ENCODE assay signal across 8 mouse cellular contexts in the genomic region with DNA sequence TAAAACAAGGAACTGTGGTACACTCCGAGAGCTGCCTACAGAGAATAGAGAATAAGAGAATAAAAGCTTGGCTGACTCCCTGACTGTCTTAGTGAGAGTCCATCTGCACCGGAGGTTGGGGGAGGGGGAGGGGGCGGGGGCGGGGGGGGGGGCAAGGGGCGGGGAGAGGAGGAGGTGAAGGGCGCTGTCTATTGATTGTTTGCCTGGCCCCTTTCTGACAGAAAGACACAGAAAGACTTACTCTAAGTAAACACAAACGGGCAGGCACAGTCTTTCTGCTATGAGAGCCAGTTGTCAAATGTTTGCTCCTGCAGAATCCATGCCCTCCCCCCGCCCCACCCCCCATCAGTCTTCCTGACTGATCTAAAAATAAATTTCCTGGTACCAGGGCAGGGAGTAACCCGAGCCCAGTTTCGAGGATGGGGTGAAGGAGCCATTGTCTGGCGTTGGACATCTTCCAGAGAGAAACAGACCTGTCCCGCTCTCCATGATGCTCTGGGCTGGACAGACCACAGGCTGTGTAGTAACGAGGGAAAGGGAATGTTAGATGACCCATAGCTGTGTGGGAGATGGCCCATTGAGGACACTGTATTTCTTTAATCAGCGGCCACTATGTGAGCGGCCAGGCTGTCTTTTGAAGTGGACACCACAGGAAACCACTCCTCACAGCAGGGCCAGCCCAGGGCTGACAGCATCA.
DNase-seq lines count a peak whose midpoint lies in the region; ATAC-seq and TF ChIP-seq lines count a peak whose summit lies in the region.

No protein-coding gene starts in this region.

- H3K27me3 ChIP-seq in E14TG2a.4 (ENCODE audit: insufficient read depth, low read length), result no peaks in the 10 kb centered on the region
- no peaks in the 10 kb centered on the region for H3K27me3 ChIP-seq in heart, embryonic 10.5 days (ENCODE audit: insufficient read depth, poor library complexity, severe bottlenecking)
- no peaks in the 10 kb centered on the region for H3K27me3 ChIP-seq in limb, embryonic 13.5 days
- H3K27me3 ChIP-seq in neural tube, embryonic 12.5 days (replicated peaks), result no peaks in the 10 kb centered on the region

- H3K36me3 ChIP-seq in E14TG2a.4 (ENCODE audit: insufficient read depth, low read length), result no peaks in the 10 kb centered on the region
- H3K36me3 ChIP-seq in heart, embryonic 10.5 days, result no peaks in the 10 kb centered on the region
- H3K36me3 ChIP-seq in limb, embryonic 13.5 days, result no peaks in the 10 kb centered on the region
- H3K36me3 ChIP-seq in neural tube, embryonic 12.5 days, result no peaks in the 10 kb centered on the region

- H3K4me3 ChIP-seq in E14TG2a.4 (replicated peaks; ENCODE audit: low read length), result peak overlapping the region; percentile 23; the same call in 1 of the 2 replicates
- peak overlapping the region; percentile 46 for H3K4me3 ChIP-seq in heart, embryonic 10.5 days
- H3K4me3 ChIP-seq in limb, embryonic 13.5 days, result no peak overlapping the region
- H3K4me3 ChIP-seq in neural tube, embryonic 12.5 days, result no peak overlapping the region

- peaks cover 44% of the 10 kb centered on the region for H3K9me3 ChIP-seq in E14TG2a.4 (ENCODE audit: low read length)
- H3K9me3 ChIP-seq in heart, embryonic 10.5 days, result no peaks in the 10 kb centered on the region
- no peaks in the 10 kb centered on the region for H3K9me3 ChIP-seq in limb, embryonic 13.5 days
- H3K9me3 ChIP-seq in neural tube, embryonic 12.5 days, result no peaks in the 10 kb centered on the region

- DNase-seq in cerebellum, adult 11-12 months, result peak; percentile 78
- no peak for DNase-seq in heart, embryonic 10.5 days (ENCODE audit: low spot score)
- no peak for DNase-seq in gastrocnemius, adult 18-20 months (ENCODE audit: low spot score)
- DNase-seq in thymus, postnatal 0 days (ENCODE audit: low spot score), result no peak

- H3K27ac ChIP-seq in heart, embryonic 10.5 days, result peak overlapping the region; percentile 83
- H3K27ac ChIP-seq in limb, embryonic 13.5 days, result no peak overlapping the region
- H3K27ac ChIP-seq in neural tube, embryonic 12.5 days, result peak overlapping the region; percentile 54

- H3K4me1 ChIP-seq in E14TG2a.4 (replicated peaks; ENCODE audit: low read depth, low read length), result peaks cover 33% of the 10 kb centered on the region
- peaks cover 53% of the 10 kb centered on the region for H3K4me1 ChIP-seq in heart, embryonic 10.5 days
- H3K4me1 ChIP-seq in limb, embryonic 13.5 days, result peaks cover 11% of the 10 kb centered on the region
- H3K4me1 ChIP-seq in neural tube, embryonic 12.5 days, result peaks cover 35% of the 10 kb centered on the region

- H3K9ac ChIP-seq in limb, embryonic 13.5 days, result 0 out of 2 replicates have a peak overlapping the region, but pooled peaks have one; percentile 27
- no peak overlapping the region for H3K9ac ChIP-seq in neural tube, embryonic 12.5 days

- peak overlapping the region; percentile 51 for H3K4me2 ChIP-seq in limb, embryonic 13.5 days (replicated peaks)
- peak overlapping the region; percentile 49 for H3K4me2 ChIP-seq in neural tube, embryonic 12.5 days (replicated peaks)

- WGBS in heart, embryonic 10.5 days, result 4% methylated on average over 13 of the region's 15 CpGs
- WGBS in limb, embryonic 13.5 days, result 4% methylated on average over 10 of the region's 15 CpGs
- WGBS in neural tube, embryonic 12.5 days, result 0% methylated on average over 12 of the region's 15 CpGs

- no peak for TF ChIP-seq CTCF in E14TG2a.4 (conservative IDR thresholded peaks at IDR 0.05; ENCODE audit: low read length)

- no peak; the same call in 1 of the 2 replicates for ATAC-seq in limb, embryonic 13.5 days (ENCODE audit: low FRiP score, low read depth)
- peak; percentile 48 for ATAC-seq in neural tube, embryonic 12.5 days (ENCODE audit: low FRiP score, low read depth)
- ATAC-seq in megakaryocyte-erythroid progenitor cell, adult 5-6 weeks (replicated peaks; ENCODE audit: low FRiP score, low TSS enrichment, poor library complexity, severe bottlenecking), result no peak

Comparison
In these comparisons a context has a peak if more than half of its experiments do, and no peak if none do; other contexts are left out.
1. H3K4me3 ChIP-seq: peak in E14TG2a.4 (single experiment) and heart, embryonic 10.5 days (single experiment); none in limb, embryonic 13.5 days (single experiment) and neural tube, embryonic 12.5 days (single experiment).